Mouse (Mus musculus): ENCODE data around the gene Wdr12. TPM values are rescaled to one million over a fixed set of nuclear protein-coding genes. Genes with fewer than 3 reads are reported as not detected.
"Not testable (repeated sequence)": the region's sequence is repeated elsewhere in the genome, so short reads cannot be mapped to it uniquely, and the experiment has no call there.

Gene Wdr12
- total and polyA plus RNA-seq, 2 experiments from 2014 or later, result 14.4 to 46.4 TPM

DNA sequence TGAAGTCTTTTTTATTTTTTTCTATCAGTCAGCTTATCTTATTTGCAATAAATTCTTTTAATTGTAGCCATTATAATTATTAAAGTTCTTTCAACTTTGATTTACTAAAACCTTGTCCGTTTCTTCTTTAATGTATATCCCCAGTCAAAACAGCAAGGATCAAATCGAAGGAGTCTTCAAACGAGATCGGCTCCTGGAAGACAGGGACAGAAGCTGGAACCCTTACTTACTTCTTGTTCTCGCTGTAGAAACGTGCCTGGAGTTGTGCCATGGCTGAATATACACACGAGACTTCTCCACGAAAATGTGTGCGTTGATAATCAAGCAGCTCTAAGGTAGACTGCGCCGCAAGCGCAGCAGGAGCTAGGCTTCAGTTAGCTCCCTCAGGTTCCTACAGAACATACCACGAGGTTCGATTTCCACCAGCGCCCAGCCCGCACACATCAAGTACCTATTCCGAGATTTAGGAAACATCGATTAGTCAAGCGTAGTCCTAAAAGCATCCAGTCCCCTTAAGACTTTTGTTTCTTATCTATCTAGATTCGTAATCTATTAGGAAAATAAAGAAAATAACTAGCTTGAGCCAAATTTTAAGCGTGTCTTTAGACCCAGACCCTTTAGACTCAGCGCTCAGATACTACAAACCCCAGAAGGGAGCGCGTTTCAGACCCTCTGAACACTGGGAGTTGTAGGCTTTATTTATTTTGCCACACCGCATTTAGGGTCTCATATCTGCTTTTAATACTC is 995 bp downstream of the Wdr12 start:
- Histone ChIP-seq H3K4me3 (ENCODE audit: low read depth, low read length) (peak overlapping the region; percentile 95), H3K9ac (replicated peaks; ENCODE audit: low read length, poor library complexity, severe bottlenecking) (peak overlapping the region; percentile 64), H3K36me3 (ENCODE audit: insufficient read depth, low read length) (0 out of 2 replicates have a peak, but pooled peaks cover 4% of the 10 kb centered on the region), H3K27ac (ENCODE audit: low read depth, low read length) (peak overlapping the region; percentile 99), H3K4me1 (ENCODE audit: insufficient read depth, low read length) (peaks cover 6% of the 10 kb centered on the region; the same call in 1 of the 2 replicates), H3K9me3 (ENCODE audit: low read length) (no peaks in the 10 kb centered on the region), H3K4me2 (ENCODE audit: low read depth, low read length, poor library complexity, severe bottlenecking) (peak overlapping the region; percentile 76), H3K27me3 (ENCODE audit: insufficient read depth, low read length) (no peaks in the 10 kb centered on the region)
- peak; percentile 90 for ATAC-seq (ENCODE audit: low FRiP score)
- under 1% methylated on average over 25 of the region's 25 CpGs for WGBS
- peak; percentile 86 for DNase-seq (ENCODE audit: low spot score)
- no peak for TF ChIP-seq CTCF (IDR thresholded peaks at IDR 0.05)

- Histone ChIP-seq H3K27ac (ENCODE audit: low read depth, low read length) (no peak overlapping the region), H3K36me3 (ENCODE audit: insufficient read depth, low read length) (0 out of 2 replicates have a peak, but pooled peaks cover 8% of the 10 kb centered on the region), H3K9me3 (ENCODE audit: low read length) (no peaks in the 10 kb centered on the region), H3K4me2 (ENCODE audit: low read depth, low read length, poor library complexity, severe bottlenecking) (peak overlapping the region; percentile 76), H3K27me3 (ENCODE audit: insufficient read depth, low read length) (no peaks in the 10 kb centered on the region), H3K4me3 (ENCODE audit: low read depth, low read length) (peak overlapping the region; percentile 95), H3K4me1 (ENCODE audit: insufficient read depth, low read length) (peaks cover 6% of the 10 kb centered on the region; the same call in 1 of the 2 replicates), H3K9ac (replicated peaks; ENCODE audit: low read length, poor library complexity, severe bottlenecking) (0 out of 2 replicates have a peak overlapping the region, but pooled peaks have one; percentile 0)
- no peak for ATAC-seq (ENCODE audit: low FRiP score)
- DNase-seq (ENCODE audit: low spot score), result no peak
- WGBS, result 12% methylated on average over 13 of the region's 13 CpGs
- no peak for TF ChIP-seq CTCF (IDR thresholded peaks at IDR 0.05)
Measured at GRCm38 (mm10) chr1:60096572-60097276, 1.7 kb downstream of the Wdr12 start.

GRCm38 (mm10) chr1:60076411-60076810 is 22.0 kb downstream of the Wdr12 start:
- DNase-seq (ENCODE audit: low spot score) (no peak), ATAC-seq (ENCODE audit: low FRiP score) (no peak)
- no peaks in the 10 kb centered on the region for H3K9me3 ChIP-seq (ENCODE audit: low read length)
- no peak for TF ChIP-seq CTCF (IDR thresholded peaks at IDR 0.05)
- no peak overlapping the region for H3K4me3 ChIP-seq (ENCODE audit: low read depth, low read length)
- H3K27me3 ChIP-seq (ENCODE audit: insufficient read depth, low read length), result no peaks in the 10 kb centered on the region
- H3K4me2 ChIP-seq (ENCODE audit: low read depth, low read length, poor library complexity, severe bottlenecking), result no peak overlapping the region
- H3K9ac ChIP-seq (replicated peaks; ENCODE audit: low read length, poor library complexity, severe bottlenecking), result no peak overlapping the region
- H3K4me1 ChIP-seq (ENCODE audit: insufficient read depth, low read length), result no peaks in the 10 kb centered on the region
- no peak overlapping the region for H3K27ac ChIP-seq (ENCODE audit: low read depth, low read length)
- peaks cover 10% of the 10 kb centered on the region for H3K36me3 ChIP-seq (ENCODE audit: insufficient read depth, low read length)
- WGBS, result 88% methylated on average over 6 of the region's 6 CpGs

- Histone ChIP-seq H3K4me2 (ENCODE audit: low read depth, low read length, poor library complexity, severe bottlenecking) (no peak overlapping the region), H3K9me3 (ENCODE audit: low read length) (no peaks in the 10 kb centered on the region), H3K36me3 (ENCODE audit: insufficient read depth, low read length) (peaks cover 10% of the 10 kb centered on the region), H3K4me1 (ENCODE audit: insufficient read depth, low read length) (no peaks in the 10 kb centered on the region), H3K27ac (ENCODE audit: low read depth, low read length) (no peak overlapping the region), H3K4me3 (ENCODE audit: low read depth, low read length) (no peak overlapping the region), H3K9ac (replicated peaks; ENCODE audit: low read length, poor library complexity, severe bottlenecking) (no peak overlapping the region), H3K27me3 (ENCODE audit: insufficient read depth, low read length) (no peaks in the 10 kb centered on the region)
- DNase-seq (ENCODE audit: low spot score) (no peak), ATAC-seq (ENCODE audit: low FRiP score) (no peak)
- no peak for TF ChIP-seq CTCF (IDR thresholded peaks at IDR 0.05)
- 87% methylated on average over 3 of the region's 3 CpGs for WGBS
Measured at GRCm38 (mm10) chr1:60075590-60075989, 22.9 kb downstream of the Wdr12 start.

DNA sequence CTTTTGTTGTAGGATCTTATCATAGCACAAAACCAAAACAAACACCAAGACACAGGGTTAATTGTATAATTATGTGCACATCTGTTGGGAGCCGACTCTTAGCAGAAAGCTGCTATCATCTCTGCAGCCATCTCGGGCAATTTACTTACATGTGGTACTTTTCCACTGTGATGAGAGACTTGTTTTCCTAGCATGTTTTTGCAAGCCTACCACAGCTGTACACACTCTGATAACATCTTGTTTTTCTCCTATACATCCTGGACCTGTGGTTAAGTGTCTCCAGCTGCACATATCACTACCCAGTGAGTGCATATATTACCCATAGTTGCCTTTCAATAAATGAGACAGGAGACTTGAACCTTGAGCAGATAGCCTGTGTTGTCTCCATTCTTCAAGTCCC is 23.5 kb downstream of the Wdr12 start:
- Histone ChIP-seq H3K9ac (replicated peaks; ENCODE audit: low read length, poor library complexity, severe bottlenecking) (no peak overlapping the region), H3K27me3 (ENCODE audit: insufficient read depth, low read length) (no peaks in the 10 kb centered on the region), H3K4me3 (ENCODE audit: low read depth, low read length) (no peak overlapping the region), H3K27ac (ENCODE audit: low read depth, low read length) (no peak overlapping the region), H3K9me3 (ENCODE audit: low read length) (no peaks in the 10 kb centered on the region), H3K4me2 (ENCODE audit: low read depth, low read length, poor library complexity, severe bottlenecking) (no peak overlapping the region), H3K36me3 (ENCODE audit: insufficient read depth, low read length) (peaks cover 10% of the 10 kb centered on the region), H3K4me1 (ENCODE audit: insufficient read depth, low read length) (no peaks in the 10 kb centered on the region)
- ATAC-seq (ENCODE audit: low FRiP score), result no peak
- WGBS, result 89% methylated on average over 2 of the region's 2 CpGs
- DNase-seq (ENCODE audit: low spot score), result no peak
- TF ChIP-seq CTCF (IDR thresholded peaks at IDR 0.05), result no peak

GRCm38 (mm10) chr1:60070725-60071124 is 27.7 kb downstream of the Wdr12 start:
- not testable (repeated sequence) for H3K27ac ChIP-seq (ENCODE audit: low read depth, low read length); H3K4me1 ChIP-seq (ENCODE audit: insufficient read depth, low read length); H3K9ac ChIP-seq (replicated peaks; ENCODE audit: low read length, poor library complexity, severe bottlenecking); DNase-seq (ENCODE audit: low spot score); H3K36me3 ChIP-seq (ENCODE audit: insufficient read depth, low read length); H3K4me2 ChIP-seq (ENCODE audit: low read depth, low read length, poor library complexity, severe bottlenecking); H3K9me3 ChIP-seq (ENCODE audit: low read length); H3K4me3 ChIP-seq (ENCODE audit: low read depth, low read length); H3K27me3 ChIP-seq (ENCODE audit: insufficient read depth, low read length); ATAC-seq (ENCODE audit: low FRiP score)

Data from midbrain, postnatal 0 days (tissue).